Mouse (Mus musculus) spleen, adult 2 months (tissue): ENCODE measurements around the gene Olfr813.

ENCODE experiments used
- CTCF ChIP-seq: fragments of 200-500 bp; IDR thresholded peaks from 2 replicates; pipeline ENCODE4 v1.5.1; 2011; ENCODE audit warnings: mild to moderate bottlenecking, inconsistent platforms; ENCODE audit not compliant: insufficient read depth, insufficient read length, insufficient replicate concordance; ENCODE audit errors: extremely low read depth
- POLR2A ChIP-seq: fragments of 200-500 bp; IDR thresholded peaks from 2 replicates; pipeline ENCODE4 v1.6.1; 2011; ENCODE audit warnings: low read depth, low read length, inconsistent platforms

GRCm38 (mm10) chr10:129855067-129855466 lies at the start of gene Olfr813:
- TF ChIP-seq POLR2A (no peak), CTCF (no peak)
